Mouse (Mus musculus): Measurements from ENCODE around the gene Rtn4. TPM values are rescaled to one million over a fixed set of nuclear protein-coding genes. Genes with fewer than 3 reads are reported as not detected.
A peak's percentile ranks its signal among the peaks of the same experiment; 100 is the strongest.

The Rtn4 gene
- total and polyA plus RNA-seq, 3 experiments = 65.3 to 83.0 (median 68.9) TPM

- H3K4me1 ChIP-seq (ENCODE audit: insufficient read depth, low read depth, low read length) = peaks cover 3% of the 10 kb centered on the region; the same call in 1 of the 2 replicates
- ATAC-seq (ENCODE audit: extremely low read depth, insufficient number of reproducible peaks, low FRiP score, poor library complexity, severe bottlenecking) (peak; percentile 15; the same call in 1 of the 2 replicates), DNase-seq (ENCODE audit: low spot score) (no peak)
- no peaks in the 10 kb centered on the region for H3K27me3 ChIP-seq (ENCODE audit: insufficient read depth, low read length)
- H3K36me3 ChIP-seq (replicated peaks) = no peaks in the 10 kb centered on the region
- no peak overlapping the region for H3K4me3 ChIP-seq (ENCODE audit: low read depth, low read length)
- TF ChIP-seq CTCF (IDR thresholded peaks at IDR 0.05; ENCODE audit: low read depth, low read length) = no peak
- no peak for TF ChIP-seq GATA2 (IDR thresholded peaks at IDR 0.05; ENCODE audit: borderline replicate concordance, low read depth, low read length)
- no peak for TF ChIP-seq POLR2AphosphoS5 (IDR thresholded peaks at IDR 0.05; ENCODE audit: insufficient replicate concordance, low read depth, low read length)
- TF ChIP-seq TAL1 (conservative IDR thresholded peaks at IDR 0.05; ENCODE audit: low read depth, low read length) = no peak
- no peak for TF ChIP-seq GATA1 (IDR thresholded peaks at IDR 0.05; ENCODE audit: borderline replicate concordance, low read length)
- H3K9me3 ChIP-seq (replicated peaks) = no peaks in the 10 kb centered on the region
Observed at GRCm38 (mm10) chr11:29727901-29728300, 35.2 kb downstream of the Rtn4 start.

GRCm38 (mm10) chr11:29739752-29740151, 47.0 kb downstream of the Rtn4 start:
- DNase-seq (ENCODE audit: low spot score) = no peak
- no peak for ATAC-seq (ENCODE audit: extremely low read depth, insufficient number of reproducible peaks, low FRiP score, poor library complexity, severe bottlenecking)
- TF ChIP-seq GATA1 (IDR thresholded peaks at IDR 0.05; ENCODE audit: borderline replicate concordance, low read length) (no peak), CTCF (IDR thresholded peaks at IDR 0.05; ENCODE audit: low read depth, low read length) (no peak), GATA2 (IDR thresholded peaks at IDR 0.05; ENCODE audit: borderline replicate concordance, low read depth, low read length) (no peak), POLR2AphosphoS5 (IDR thresholded peaks at IDR 0.05; ENCODE audit: insufficient replicate concordance, low read depth, low read length) (no peak)
- Histone ChIP-seq H3K4me1 (ENCODE audit: insufficient read depth, low read depth, low read length) (no peaks in the 10 kb centered on the region), H3K36me3 (replicated peaks) (peaks cover 44% of the 10 kb centered on the region), H3K27me3 (ENCODE audit: insufficient read depth, low read length) (no peaks in the 10 kb centered on the region), H3K9me3 (replicated peaks) (no peaks in the 10 kb centered on the region), H3K4me3 (ENCODE audit: low read depth, low read length) (no peak overlapping the region)

GRCm38 (mm10) chr11:29744760-29745430, 52.1 kb downstream of the Rtn4 start:
- H3K4me1 ChIP-seq (ENCODE audit: insufficient read depth, low read depth, low read length) = no peaks in the 10 kb centered on the region
- peaks cover 50% of the 10 kb centered on the region for H3K36me3 ChIP-seq (replicated peaks)
- no peak overlapping the region for H3K4me3 ChIP-seq (ENCODE audit: low read depth, low read length)
- TF ChIP-seq CTCF (IDR thresholded peaks at IDR 0.05; ENCODE audit: low read depth, low read length) (no peak), TAL1 (conservative IDR thresholded peaks at IDR 0.05; ENCODE audit: low read depth, low read length) (no peak), GATA1 (IDR thresholded peaks at IDR 0.05; ENCODE audit: borderline replicate concordance, low read length) (no peak), GATA2 (IDR thresholded peaks at IDR 0.05; ENCODE audit: borderline replicate concordance, low read depth, low read length) (no peak), POLR2AphosphoS5 (IDR thresholded peaks at IDR 0.05; ENCODE audit: insufficient replicate concordance, low read depth, low read length) (no peak)
- DNase-seq (ENCODE audit: low spot score) = no peak
- no peaks in the 10 kb centered on the region for H3K9me3 ChIP-seq (replicated peaks)
- ATAC-seq (ENCODE audit: extremely low read depth, insufficient number of reproducible peaks, low FRiP score, poor library complexity, severe bottlenecking) = no peak
- H3K27me3 ChIP-seq (ENCODE audit: insufficient read depth, low read length) = no peaks in the 10 kb centered on the region

- Histone ChIP-seq H3K27me3 (ENCODE audit: insufficient read depth, low read length) (no peaks in the 10 kb centered on the region), H3K4me1 (ENCODE audit: insufficient read depth, low read depth, low read length) (no peaks in the 10 kb centered on the region), H3K36me3 (replicated peaks) (peaks cover 49% of the 10 kb centered on the region), H3K4me3 (ENCODE audit: low read depth, low read length) (no peak overlapping the region), H3K9me3 (replicated peaks) (no peaks in the 10 kb centered on the region)
- DNase-seq (ENCODE audit: low spot score) (no peak), ATAC-seq (ENCODE audit: extremely low read depth, insufficient number of reproducible peaks, low FRiP score, poor library complexity, severe bottlenecking) (no peak)
- no peak for TF ChIP-seq POLR2AphosphoS5 (IDR thresholded peaks at IDR 0.05; ENCODE audit: insufficient replicate concordance, low read depth, low read length)
- TF ChIP-seq GATA2 (IDR thresholded peaks at IDR 0.05; ENCODE audit: borderline replicate concordance, low read depth, low read length) = no peak
- TF ChIP-seq GATA1 (IDR thresholded peaks at IDR 0.05; ENCODE audit: borderline replicate concordance, low read length) = no peak
- TF ChIP-seq TAL1 (conservative IDR thresholded peaks at IDR 0.05; ENCODE audit: low read depth, low read length) = no peak
- TF ChIP-seq CTCF (IDR thresholded peaks at IDR 0.05; ENCODE audit: low read depth, low read length) = no peak
Observed at GRCm38 (mm10) chr11:29745513-29745912, 52.8 kb downstream of the Rtn4 start.

- no peak overlapping the region for H3K4me3 ChIP-seq (ENCODE audit: low read depth, low read length)
- DNase-seq (ENCODE audit: low spot score) (no peak), ATAC-seq (ENCODE audit: extremely low read depth, insufficient number of reproducible peaks, low FRiP score, poor library complexity, severe bottlenecking) (no peak)
- H3K27me3 ChIP-seq (ENCODE audit: insufficient read depth, low read length) = no peaks in the 10 kb centered on the region
- no peak for TF ChIP-seq TAL1 (conservative IDR thresholded peaks at IDR 0.05; ENCODE audit: low read depth, low read length)
- no peak for TF ChIP-seq CTCF (IDR thresholded peaks at IDR 0.05; ENCODE audit: low read depth, low read length)
- no peak for TF ChIP-seq POLR2AphosphoS5 (IDR thresholded peaks at IDR 0.05; ENCODE audit: insufficient replicate concordance, low read depth, low read length)
- TF ChIP-seq GATA1 (IDR thresholded peaks at IDR 0.05; ENCODE audit: borderline replicate concordance, low read length) = no peak
- TF ChIP-seq GATA2 (IDR thresholded peaks at IDR 0.05; ENCODE audit: borderline replicate concordance, low read depth, low read length) = no peak
- no peaks in the 10 kb centered on the region for H3K9me3 ChIP-seq (replicated peaks)
- no peaks in the 10 kb centered on the region for H3K4me1 ChIP-seq (ENCODE audit: insufficient read depth, low read depth, low read length)
- H3K36me3 ChIP-seq (replicated peaks) = peaks cover 47% of the 10 kb centered on the region
Observed at GRCm38 (mm10) chr11:29746203-29746602, 53.5 kb downstream of the Rtn4 start.

- no peaks in the 10 kb centered on the region; the same call in 1 of the 2 replicates for H3K27me3 ChIP-seq (ENCODE audit: insufficient read depth, low read length)
- DNase-seq (ENCODE audit: low spot score) = no peak
- H3K4me3 ChIP-seq (ENCODE audit: low read depth, low read length) = no peak overlapping the region
- no peak for ATAC-seq (ENCODE audit: extremely low read depth, insufficient number of reproducible peaks, low FRiP score, poor library complexity, severe bottlenecking)
- no peaks in the 10 kb centered on the region for H3K9me3 ChIP-seq (replicated peaks)
- TF ChIP-seq CTCF (IDR thresholded peaks at IDR 0.05; ENCODE audit: low read depth, low read length) (no peak), GATA2 (IDR thresholded peaks at IDR 0.05; ENCODE audit: borderline replicate concordance, low read depth, low read length) (no peak), TAL1 (conservative IDR thresholded peaks at IDR 0.05; ENCODE audit: low read depth, low read length) (no peak), POLR2AphosphoS5 (IDR thresholded peaks at IDR 0.05; ENCODE audit: insufficient replicate concordance, low read depth, low read length) (no peak), GATA1 (IDR thresholded peaks at IDR 0.05; ENCODE audit: borderline replicate concordance, low read length) (no peak)
- no peaks in the 10 kb centered on the region for H3K4me1 ChIP-seq (ENCODE audit: insufficient read depth, low read depth, low read length)
- peaks cover 39% of the 10 kb centered on the region for H3K36me3 ChIP-seq (replicated peaks)
Observed at GRCm38 (mm10) chr11:29747365-29747764, 54.6 kb downstream of the Rtn4 start.

All from G1E (cell line).